Mouse (Mus musculus) Muller cell, postnatal 12 days (primary cell): ENCODE results near the gene Ncoa3.
A peak's percentile ranks its signal among the peaks of the same experiment; 100 is the strongest.

ENCODE experiments used
- DNase-seq: peaks from one replicate; pipeline ENCODE4 v3.0.0-alpha.2; 2015; ENCODE audit errors: inconsistent ontology term

Ncoa3 gene

DNA sequence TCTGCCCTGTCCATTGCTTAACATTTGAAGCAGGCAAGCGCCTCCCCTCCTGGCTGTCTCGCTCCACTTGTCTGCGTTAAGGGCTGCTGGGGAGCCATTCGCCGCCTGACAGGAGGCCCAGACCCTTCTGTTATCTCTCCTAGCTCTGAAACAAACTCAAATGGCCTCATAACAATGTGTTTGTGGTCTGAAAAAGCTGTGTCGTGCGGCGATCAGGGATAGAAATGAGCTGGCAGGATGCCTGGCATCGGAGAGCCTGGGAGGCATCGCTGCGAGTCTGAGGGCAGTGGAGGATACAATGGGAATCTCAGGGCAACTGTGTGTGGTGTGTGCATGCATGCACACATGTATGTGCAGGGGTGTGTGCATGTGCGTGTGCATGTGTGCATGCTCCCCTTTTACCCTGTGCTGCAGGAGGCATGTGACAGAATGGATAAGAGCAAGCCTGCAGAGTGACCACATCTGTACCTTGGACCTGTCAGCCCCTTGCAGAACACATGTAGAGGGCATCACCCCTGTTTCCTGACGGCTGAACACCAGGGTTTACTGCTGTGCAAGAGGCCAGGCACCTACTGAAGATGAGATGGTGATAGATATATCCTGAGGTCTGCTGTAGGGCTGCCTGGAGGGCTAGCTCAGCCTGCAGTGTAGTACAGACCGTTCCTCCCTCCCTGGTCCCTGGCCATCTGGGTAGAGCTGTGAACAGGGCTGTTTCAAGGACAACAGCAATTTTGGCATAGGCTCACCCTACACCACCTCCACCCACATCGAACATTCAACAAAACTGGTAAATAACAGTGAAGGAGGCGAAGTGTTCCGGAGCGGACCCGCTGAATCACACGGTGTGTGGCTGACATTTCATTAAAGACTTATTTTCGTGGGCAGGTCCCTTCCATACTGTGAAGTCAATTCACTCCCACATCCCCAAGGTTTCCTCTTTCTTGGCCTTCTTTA, 108.2 kb downstream of the Ncoa3 start:
- DNase-seq, result peak; percentile 37

- no peak for DNase-seq
Observed at GRCm38 (mm10) chr2:166102893-166103292, 110.5 kb downstream of the Ncoa3 start.

DNA sequence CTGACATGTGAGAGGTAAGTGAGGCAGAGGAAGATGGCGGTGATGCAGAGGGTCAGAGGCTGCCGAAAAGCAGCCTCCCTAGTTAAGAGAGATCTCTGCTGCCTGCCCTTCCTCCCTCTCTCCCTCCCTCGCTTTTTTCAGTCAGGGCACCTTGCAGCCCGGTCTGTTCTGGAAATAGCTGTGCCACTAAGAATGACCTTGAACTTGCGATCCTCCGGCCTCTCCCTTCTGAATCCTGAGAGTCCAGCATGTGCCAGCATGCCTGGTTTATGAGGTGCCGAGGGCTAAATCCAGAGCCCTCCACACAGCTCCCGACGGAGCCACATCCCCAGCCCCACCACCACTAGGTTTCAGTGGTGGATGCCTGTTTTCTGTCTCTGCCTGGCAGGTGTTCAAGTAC, 113.5 kb downstream of the Ncoa3 start:
- no peak for DNase-seq

GRCm38 (mm10) chr2:166106631-166107030, 114.2 kb downstream of the Ncoa3 start:
- DNase-seq, result no peak

GRCm38 (mm10) chr2:166107911-166108310, 115.5 kb downstream of the Ncoa3 start:
- DNase-seq, result no peak

- DNase-seq, result peak; percentile 47
Observed at GRCm38 (mm10) chr2:166108326-166108725, 115.9 kb downstream of the Ncoa3 start.

DNA sequence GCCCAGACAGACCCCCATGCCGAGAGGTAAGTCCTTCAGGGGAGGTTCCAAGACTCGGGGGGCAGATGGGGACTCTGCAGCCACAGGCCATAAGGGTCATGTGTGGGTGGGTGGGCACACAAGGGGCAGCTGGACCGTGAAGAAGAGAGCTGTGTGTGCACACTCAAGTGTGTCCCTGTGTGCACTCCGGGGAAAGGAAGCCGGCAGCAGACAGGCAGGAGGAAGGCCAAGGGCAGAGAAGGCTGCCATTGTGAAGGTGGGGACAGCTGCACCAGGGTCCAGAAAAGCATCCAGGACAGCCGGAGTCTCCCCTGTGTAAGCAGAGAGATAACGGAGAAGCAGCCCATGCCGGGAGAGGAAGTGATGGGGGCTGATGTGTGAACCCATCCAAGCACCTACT, 118.3 kb downstream of the Ncoa3 start:
- no peak for DNase-seq

DNA sequence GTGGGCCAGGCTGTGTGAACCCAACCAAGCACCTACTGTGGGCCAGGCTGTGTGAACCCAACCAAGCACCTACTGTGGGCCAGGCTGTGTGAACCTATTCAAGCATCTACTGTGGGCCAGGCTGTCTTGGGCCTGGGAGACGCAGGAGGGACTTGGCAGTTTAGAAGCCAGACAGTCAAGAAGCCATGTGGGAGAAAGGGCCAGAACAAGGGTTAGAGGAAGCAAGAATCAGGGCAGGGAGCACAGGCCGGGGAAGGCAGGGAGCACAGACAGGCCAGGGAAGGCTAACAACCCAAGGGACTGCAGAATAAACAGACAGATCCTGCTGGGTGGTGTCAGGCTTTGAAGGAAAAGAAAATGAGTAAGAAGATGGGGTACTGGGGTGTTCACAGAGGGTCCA, 118.8 kb downstream of the Ncoa3 start:
- no peak for DNase-seq

GRCm38 (mm10) chr2:166111831-166112250, 119.4 kb downstream of the Ncoa3 start:
- DNase-seq, result no peak

GRCm38 (mm10) chr2:166112986-166113385, 120.5 kb downstream of the Ncoa3 start:
- DNase-seq, result no peak

- DNase-seq, result peak; percentile 71
Observed at GRCm38 (mm10) chr2:166115571-166116277, 123.3 kb downstream of the Ncoa3 start.

DNA sequence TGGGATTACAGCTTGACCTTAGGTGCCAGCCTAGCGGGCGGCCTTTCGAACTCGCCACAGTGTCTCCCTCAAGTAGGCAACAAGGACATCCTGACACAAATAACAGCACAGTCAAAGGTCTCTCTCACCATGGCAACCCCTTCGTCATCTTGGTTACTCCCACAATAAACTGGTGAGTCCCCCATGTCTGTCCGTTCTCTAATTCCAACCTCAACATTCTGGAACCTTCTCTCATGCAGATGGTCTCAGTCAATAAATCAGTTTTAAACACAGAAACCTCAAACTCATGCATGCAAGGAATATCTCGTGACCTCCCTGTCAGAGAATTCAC, 123.8 kb downstream of the Ncoa3 start:
- no peak for DNase-seq

- no peak for DNase-seq
Observed at GRCm38 (mm10) chr2:166116704-166117103, 124.3 kb downstream of the Ncoa3 start.

- no peak for DNase-seq
Observed at GRCm38 (mm10) chr2:166119992-166120391, 127.6 kb downstream of the Ncoa3 start.

- no peak for DNase-seq
Observed at GRCm38 (mm10) chr2:166121681-166122355, 129.4 kb downstream of the Ncoa3 start.

- no peak for DNase-seq
Observed at GRCm38 (mm10) chr2:166122781-166123180, 130.3 kb downstream of the Ncoa3 start.
